Mouse (Mus musculus) ovary, postnatal 14 days (tissue): ENCODE measurements around the gene Dpp7.

Source experiments
- DNase-seq: peaks from one replicate; pipeline ENCODE4 v3.0.0; 2022; ENCODE audit warnings: low spot score

Dpp7 gene

DNA sequence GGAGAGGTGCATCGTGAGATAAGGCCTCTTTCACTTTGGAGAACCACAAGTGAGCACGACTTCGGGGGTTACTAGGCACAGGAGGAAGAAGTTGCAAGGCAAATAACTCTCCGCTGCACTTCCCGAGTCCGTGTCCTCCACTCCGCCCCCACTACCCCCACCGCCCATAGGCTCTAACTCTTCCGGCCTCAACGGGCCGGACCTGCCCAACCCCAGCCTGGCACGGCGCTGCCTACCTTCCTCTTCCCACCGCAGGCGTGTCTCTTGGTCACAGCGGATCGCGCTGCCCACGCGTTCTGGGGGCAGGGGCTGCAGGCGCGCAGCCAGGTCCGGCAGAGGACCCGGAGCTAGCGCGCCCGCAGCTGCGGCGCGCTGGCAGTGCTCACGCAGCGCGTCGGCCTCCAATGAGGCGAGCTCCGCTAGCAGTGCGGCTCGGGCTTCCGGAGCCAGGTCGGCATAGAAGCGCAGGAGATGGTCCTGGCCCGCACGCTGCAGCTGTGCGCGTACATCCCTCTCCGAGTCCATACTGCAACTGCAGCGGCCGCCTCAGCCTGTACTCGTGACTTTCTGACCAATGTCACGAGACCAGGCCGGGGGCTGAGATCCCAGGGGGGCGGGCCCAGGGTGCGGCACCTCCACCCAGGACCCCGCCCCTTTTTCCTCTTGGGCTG, 9.1 kb upstream of the Dpp7 start, which contains the start of gene Uap1l1:
Uap1l1 (minus strand) TSS at position 592 of the 671 bp plus-strand sequence.
- peak; percentile 57 for DNase-seq

DNA sequence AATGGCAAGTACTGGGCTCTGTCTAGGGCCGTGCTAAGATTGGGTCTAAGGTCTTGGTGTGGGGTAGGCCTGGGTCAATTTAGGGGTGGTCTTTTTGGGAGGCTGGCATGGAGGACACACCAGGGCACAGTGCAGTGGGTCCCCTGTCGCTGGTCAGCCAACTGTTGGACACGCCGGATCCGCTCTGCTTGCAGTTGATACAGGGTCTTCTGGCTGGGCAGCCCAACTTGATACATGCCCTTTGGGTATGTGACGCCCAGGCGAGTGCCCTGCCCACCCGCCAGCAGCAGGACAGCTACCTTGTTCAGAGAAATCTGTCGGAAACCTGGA, 8.6 kb upstream of the Dpp7 start:
- DNase-seq = no peak

DNA sequence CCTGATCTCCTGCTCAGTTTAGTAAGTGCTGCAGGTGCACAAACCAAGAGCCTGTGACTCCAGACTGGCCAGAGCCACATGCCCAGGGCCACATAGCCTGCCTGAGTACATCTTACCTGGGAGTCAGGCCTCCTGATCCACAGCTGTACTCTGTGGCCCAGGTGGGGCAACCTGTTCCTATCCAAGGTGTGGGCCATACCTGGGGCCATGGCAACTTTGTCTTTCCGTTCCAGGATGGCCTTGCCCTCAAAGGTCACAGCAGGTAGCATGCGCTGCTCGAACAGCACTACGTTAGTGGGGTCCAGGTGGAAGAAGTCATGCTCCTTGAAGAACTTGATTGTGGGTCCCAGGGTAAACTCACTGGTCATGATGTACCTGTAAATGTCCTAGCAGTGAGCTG, 8.2 kb upstream of the Dpp7 start:
- no peak for DNase-seq

DNA sequence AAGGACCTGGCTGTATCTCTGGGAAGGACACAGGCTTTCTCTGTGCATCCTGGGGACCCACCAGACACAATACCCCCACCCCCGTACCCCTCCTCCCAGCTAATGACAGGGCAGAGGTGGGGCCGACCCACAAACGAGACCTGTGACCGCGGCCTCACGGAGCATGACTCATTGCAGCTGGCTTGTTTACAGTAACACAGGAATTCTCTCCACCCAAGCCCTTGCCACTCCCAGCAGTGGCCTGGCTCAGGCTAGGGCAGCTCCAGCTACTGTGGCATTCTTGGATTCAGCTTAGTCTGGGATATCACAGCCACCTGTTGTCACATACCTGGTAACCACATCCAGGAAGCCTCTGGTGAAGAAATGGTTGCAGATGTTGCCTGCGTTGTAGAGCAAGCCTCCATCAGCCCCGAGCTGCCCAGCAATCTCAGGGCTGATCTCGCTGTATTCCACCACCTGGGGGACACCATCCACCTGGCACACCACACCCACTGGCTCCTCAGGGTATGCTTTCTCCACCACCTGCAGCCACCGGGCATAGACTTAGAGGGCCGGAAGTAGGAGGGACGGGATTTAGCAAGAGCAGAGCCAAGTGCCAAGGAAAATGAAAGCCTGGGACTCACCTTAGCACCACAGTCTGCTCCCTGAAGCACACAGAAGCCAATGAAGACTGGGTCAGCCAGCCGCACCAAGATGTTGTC, 7.5 kb upstream of the Dpp7 start:
- no peak for DNase-seq

DNA sequence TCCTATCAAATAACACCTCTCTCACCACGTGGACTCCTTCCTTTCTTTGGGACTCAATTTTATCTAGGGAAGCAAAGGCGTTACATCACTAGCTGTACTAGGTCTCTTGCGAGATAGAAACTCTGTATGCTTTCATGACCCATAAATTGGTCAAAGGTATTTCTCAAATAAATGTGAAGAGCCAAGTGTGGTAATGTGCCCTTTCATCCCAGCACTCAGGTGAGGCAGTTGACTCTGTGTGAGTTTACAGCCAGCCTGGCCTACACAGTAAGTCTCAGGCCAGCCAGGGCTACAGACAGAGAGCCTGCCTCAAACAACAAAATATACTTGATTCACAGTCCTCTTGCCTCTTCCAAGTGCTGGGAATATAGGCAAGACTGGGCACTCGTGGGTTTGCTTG, 3.7 kb upstream of the Dpp7 start:
- no peak for DNase-seq

DNA sequence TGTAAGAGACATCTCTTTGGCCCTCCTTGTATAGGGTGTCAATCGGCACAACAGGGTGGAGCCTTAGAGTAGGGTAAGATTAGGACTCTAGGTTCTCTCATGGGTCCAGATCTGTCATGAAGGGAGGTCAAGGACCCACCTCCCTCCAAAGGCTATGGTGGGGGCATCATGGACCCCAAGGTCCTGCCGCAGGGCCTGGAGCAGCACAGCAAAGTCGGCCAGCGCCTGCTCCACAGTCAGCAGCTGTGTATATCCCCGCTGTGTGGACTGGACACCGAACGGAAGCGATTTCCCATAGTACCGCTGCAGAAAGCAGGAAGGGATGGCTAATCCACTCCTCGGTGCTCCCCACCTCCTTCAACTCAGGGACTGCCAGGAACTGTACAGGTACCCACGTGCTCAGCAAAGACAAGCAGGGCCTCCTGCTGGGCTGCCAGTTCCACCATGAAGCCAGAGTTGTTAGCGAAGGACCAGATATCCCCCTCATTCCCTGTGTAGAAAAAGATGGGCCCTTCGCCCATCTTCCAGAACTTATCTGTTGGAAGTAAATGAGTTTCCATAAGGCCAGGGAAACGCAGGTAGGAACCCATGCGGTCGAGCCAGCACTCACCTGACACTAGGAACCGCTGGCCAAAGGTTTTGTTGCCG, 616 bp downstream of the Dpp7 start:
- DNase-seq = no peak

DNA sequence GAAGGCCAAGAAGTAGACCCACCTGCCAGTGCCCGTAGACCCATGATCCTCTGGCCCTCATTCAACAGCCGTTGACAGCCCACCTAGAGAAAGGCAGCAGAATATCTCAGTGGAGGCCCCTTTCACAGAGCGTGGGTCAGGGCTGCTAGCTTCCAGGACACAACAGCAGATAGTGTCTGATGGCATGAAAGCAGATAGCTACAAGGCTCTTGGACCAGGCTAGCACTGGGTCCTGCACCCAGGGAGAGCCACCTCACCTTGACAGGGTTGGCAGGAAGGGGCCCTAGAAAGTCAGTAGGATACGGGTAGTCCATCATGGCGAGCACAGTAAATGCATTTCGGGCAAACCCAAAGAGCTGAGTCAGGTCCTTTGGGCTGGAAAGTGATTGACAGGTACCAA, 1.9 kb downstream of the Dpp7 start:
- DNase-seq = no peak

DNA sequence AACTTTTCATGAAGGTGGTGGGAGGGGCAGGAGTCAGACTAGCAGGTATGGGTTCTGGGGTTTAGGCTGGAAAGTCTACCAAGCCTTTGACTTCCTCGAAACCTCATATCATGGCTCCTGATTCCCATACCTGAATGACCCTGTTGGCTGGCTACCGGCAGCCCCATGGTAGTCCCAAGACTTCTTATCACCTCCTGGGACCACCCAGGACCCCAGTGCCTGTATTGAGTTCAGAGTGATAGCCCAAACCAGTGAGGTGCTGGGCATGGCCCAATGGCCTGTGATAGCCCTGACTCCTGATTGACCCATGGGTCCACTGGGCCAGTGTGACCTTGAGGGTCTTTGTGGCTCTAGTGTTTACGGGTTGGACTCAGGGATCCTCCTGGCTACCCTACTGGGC, 5.5 kb downstream of the Dpp7 start:
- DNase-seq = no peak

DNA sequence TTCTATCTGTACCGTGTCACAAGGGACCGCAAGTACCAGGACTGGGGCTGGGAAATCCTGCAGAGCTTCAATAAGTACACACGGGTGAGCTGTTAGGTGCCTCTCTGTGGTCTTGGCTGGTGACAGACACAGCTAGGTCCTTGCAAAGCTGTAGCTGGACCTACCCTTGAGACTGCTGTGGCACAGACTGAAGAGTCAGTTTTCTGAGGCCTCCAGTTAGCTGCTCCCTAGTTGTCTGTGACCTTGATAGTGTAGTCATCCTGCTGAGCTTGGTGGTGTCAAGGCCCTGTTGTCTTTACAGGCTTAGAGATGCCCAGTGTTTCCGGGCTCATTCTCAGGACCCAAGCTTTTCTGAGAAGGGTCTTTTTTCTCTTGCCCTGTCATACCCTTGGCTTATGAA, 6.7 kb downstream of the Dpp7 start:
- no peak for DNase-seq

DNA sequence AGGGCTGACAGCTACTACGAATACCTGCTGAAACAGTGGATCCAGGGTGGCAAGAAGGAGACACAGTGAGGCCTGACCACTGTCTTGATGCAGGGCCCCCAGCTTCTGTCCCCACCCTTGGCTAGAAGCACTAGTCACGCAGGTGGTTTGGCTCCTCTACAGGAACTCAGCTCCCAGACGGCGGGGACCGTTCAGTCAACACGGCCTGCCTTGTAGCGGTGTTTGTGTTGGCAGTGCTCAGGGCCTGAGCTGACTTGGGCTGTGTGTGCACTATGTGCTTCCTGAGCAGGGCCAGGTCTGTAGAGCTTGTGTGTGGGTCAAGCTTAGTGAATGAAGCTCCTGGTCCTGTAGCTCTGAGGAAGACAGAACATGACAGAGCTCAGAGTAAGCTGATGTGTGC, 8.0 kb downstream of the Dpp7 start:
- DNase-seq = no peak

DNA sequence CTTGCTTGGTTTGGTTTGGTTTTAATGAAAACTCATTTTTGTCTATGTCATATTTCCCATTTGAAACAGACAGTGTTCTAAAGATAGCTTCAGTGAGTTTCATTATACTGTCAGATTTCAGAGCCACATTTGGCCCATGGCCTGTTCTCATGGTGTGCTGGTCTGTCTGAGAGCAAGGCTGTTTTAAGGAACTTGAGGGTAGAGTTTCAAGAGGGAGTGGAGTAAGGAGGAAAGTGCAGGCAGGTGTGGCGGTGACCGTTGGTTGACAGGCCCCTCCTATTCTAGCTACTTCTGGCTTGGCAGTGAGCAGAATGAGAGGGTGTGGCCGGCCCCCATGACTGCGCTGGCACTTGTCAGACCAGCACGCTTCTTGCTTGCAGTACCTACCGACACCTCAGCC, 17.9 kb downstream of the Dpp7 start:
- DNase-seq = no peak

DNA sequence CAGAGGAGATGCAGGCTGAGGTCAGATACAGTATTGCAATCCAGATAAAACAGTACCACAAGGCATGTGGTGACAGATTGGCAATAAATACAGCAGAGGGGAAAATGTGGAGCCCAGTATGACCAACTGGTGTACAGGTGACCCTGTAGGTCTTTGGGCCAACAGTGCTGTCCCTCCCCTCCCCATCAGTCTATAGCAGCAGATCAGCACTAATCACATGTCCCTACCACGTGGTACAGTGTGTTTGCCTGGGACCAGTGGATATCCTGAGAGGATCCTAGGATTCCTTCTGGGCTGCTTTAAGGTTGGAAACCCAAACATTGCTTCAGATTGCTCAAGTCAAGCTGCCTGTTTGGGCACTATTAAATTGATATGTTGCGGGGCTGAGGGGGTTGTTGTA, 22.6 kb downstream of the Dpp7 start:
- DNase-seq = no peak

DNA sequence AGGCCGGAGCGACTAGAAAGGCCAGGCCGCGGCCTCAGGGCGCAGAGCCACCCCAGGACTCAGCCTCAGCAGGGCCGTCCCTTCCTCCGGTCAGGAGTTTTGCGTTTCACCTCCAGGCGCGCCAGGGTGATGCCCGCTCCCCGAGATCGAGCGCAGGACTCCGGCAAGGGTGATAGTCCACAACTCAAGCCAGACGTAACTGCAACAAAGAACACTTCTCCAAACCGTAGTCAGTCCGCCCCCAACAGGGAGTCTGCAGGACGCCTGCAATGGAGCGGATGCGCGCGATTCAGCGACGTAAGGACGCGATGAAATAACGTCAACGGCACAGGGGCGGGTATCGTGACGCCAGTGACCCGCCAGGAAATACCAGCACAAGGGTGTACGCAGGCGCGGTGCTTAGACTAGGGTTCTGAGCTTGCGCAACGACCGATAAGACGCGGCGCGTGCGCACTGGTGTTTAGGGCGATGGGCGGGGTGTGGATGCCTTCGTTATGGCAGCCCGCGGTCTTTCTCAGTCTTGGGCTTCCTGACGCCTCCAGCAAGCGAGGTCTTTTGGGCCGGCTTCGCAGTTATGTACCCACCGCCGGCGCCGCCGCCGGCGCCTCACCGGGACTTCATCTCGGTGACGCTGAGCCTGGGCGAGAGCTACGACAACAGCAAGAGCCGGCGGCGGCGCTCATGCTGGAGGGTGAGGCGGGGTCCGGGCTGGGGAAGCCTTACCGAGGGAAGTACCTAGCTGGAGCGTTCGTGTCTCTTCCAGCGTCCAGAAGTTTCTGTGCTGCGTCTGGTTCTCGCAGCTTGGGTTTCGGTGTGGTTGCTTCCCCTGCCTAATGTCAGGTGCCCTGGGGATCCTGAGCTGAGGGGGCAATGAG, 23.6 kb downstream of the Dpp7 start, which contains the start of gene Man1b1:
Man1b1 (plus strand) TSS at position 53 of the 875 bp plus-strand sequence.
- peak; percentile 99 for DNase-seq

DNA sequence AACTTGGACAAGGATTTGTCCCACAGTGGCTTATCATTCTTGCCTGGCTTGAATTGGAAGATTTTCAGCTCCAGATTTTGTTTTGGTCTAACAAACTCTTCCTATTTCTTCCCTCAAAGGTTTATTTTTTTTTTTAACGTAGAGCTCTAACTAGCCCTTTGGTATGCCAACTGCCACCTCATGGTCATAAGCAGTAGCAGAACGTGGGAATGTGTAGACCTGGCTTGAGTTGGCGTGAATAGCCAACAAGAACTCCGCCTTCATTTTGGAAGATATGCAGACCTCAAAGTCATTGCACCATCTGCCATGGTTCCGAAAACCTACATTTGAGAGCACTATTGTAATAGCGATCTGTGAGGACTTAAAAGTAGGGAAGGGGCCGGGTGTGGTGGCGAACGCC, 24.7 kb downstream of the Dpp7 start:
- DNase-seq = no peak

DNA sequence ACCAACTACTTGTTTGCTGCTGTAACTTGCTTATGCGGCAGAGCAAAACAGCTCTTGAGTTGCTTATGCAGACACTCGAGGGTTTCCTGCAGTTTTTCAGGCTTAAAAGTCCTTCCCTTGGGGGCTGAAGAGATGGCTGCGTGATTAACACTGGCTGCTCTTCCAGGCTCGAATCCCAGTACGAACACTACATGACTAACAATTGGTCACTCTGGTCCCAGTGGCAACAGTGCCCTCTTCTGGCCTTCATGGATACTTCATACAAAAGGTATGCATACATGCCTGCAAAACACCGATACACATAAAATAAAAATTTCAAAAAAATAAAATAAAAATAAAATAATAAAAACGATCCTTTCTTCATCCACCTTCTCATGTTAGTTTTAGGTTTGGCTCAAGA, 27.7 kb downstream of the Dpp7 start:
- no peak for DNase-seq

DNA sequence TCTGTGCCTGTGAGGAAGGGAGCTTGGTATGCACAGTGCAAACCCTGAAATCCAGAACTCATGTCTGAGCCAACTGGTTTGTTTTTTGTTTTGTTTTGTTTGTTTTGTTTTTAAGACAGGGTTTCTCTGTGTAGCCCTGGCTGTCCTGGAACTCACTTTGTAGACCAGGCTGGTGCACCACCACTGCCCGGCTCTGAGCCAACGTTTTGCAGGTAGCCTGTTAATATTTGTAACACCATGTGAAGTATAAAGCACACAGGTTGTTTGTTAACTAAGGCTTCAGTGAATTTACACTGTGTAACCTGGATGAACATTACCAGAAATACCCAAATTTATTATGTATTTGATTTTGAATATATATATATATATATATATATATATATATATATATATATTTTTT, 30.1 kb downstream of the Dpp7 start:
- DNase-seq = no peak

DNA sequence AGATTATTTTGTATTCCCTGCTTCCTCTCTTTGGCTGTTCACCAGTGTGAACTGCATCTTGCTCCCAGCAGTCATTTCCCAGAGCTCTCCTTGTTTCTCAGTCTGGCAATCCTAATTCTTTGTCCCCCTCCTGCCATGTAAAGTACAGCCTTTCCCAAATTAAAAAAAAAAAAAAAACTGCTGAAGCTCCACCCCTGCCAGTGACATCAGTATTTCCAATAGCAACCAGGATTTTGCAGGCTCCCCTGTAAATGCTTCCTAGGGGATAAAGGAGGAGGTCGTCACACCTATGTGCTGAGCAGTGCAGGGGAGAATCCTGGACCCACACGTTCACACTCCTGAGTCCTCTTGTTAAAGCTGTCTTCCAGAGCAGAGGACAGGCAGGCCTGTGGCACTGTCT, 36.1 kb downstream of the Dpp7 start:
- DNase-seq = no peak

DNA sequence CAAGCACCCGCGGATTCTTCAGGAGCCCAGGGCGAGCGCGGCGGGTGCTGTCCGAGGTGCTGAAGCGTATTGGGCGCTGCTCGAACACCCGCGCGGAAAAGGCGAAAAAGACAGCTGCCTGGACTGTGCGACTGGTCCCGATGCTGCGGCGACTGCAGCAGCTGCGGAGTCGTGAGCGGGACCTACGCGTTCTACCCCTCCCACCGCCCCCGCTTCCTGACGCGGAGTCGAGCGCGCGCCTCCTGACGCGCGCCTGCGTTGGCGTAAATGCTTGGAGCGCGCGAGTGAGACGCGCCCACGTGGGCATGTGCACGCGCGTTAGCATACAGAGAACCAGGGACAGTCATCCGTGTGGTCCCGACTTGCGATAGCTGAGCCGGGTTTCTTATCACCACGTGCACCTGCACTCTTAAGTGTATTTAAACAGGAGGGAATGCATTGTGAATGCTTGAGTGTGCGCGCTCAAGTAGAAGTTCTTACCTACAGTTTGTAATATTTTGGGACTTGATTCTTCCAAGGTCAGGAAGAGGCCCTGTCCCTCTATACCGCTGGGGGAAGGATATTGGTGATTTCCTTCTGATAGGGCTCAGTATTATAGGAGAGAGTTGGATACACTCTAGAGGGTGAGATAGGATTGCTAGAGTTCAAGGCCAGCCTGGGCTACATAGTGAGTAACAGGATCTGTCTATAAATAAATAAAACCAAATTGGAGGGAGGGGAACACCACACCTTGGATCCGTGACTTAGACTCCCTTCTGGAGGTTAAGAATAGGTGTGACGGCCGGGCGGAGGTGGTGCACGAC, 37.0 kb downstream of the Dpp7 start, which contains the start of gene Grin1:
Grin1 (minus strand) TSS at position 217 of the 803 bp plus-strand sequence.
- DNase-seq = peak; percentile 63

DNA sequence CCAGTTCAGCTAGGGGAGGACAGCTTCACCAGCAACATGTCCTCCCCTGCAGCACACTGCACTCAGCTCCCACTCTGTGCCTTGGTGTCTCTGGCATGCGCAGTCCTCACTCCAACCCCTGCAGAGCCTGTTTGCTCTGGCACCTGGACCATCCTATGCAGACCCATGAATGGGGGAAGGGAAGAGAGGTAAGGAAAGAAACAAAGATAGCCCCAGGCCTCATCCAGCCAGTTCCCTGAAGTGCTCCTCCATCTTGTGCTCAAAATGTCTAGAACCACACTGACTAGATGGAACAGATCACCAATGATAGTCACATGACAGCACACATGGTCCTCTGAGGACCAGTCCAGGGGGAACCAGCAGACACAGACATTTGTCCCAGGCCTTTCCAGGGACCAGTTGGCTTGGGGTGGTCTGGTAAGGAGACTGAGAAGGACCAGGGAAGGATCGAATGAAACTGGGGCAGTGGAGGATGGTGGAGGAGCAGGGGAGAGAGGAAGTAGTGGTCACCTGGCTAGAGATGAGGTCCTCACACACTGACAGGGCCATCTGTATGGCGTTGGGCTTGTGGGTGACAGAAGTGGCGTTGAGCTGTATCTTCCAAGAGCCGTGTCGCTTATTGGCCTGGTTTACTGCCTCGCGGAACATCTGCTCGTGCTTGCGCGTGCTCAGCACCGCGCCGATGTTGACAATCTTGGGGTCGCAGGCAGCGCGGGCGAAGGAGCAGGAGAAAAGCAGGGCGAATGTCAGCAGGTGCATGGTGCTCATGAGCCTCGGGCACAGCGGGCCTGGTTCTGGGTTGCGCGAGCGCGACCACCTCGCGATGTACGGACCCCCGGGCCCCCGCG, 37.8 kb downstream of the Dpp7 start:
- no peak for DNase-seq

DNA sequence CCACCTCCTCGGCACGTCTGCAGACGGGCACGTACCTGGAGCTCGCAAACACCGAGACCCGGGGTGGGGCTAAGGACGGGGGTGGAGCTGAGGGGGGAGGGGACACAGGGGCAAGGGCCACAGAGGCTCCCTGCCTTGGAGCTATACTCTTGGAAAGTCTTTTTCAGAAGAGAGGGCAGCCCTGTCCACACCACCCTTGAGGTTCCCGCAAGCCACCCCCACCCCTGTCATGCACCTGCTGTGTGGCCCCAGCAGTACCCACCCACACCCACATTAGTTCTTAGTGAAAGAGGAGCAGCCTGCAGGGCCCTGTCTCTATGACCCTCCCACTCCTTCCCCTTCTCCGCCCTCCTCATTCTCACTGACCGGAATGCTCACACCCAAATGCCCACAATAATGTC, 44.7 kb downstream of the Dpp7 start:
- DNase-seq = no peak

DNA sequence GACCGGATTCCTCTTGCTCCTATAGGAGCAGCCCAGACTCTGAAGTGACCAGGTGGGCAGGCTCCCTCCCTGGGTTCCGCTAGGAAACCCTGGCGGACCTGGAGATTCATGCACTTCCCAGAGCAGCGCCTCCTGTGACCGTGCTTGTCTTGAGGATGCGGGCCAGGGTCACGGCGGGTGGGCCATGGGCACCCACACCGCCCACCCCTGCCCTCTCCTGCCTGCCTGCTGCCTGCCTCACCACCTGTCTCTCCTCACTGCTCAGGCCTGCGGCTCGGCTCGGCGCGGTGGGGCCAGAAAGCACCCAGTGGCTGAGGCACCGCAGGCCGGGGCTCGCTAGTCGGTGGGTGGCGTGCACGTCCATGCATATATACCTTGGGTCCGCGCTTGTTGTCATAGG, 45.2 kb downstream of the Dpp7 start:
- no peak for DNase-seq
